9 mouse cellular contexts compared by ENCODE assay signal in genomic region chr8:118979800-118980199, GRCm38 (mm10).
DNase-seq lines count a peak whose midpoint lies in the region; ATAC-seq and TF ChIP-seq lines count a peak whose summit lies in the region.
"Had no signal": no experiment of that assay in that cellular context is flagged by ENCODE, and none has a peak within 500 bp of the region (broad histone marks: within the 10 kb centered on the region; RNA-seq: fewer than 3 reads in every experiment).

No protein-coding gene starts in this region.

- WGBS in hindbrain, embryonic 11.5 days = 25% methylated on average over 5 of the region's 5 CpGs
- 28% methylated on average over 5 of the region's 5 CpGs for WGBS in hindbrain, embryonic 13.5 days
- whole genome bisulfite sequencing in midbrain, postnatal 0 days = 17% methylated on average over 5 of the region's 5 CpGs

- no peaks in the 10 kb centered on the region for H3K4me1 ChIP-seq in hindbrain, embryonic 11.5 days (replicated peaks; ENCODE audit: control insufficient read depth, insufficient read depth, low read length)
- no peaks in the 10 kb centered on the region for H3K4me1 ChIP-seq in hindbrain, embryonic 13.5 days (replicated peaks)
- H3K4me1 ChIP-seq in midbrain, postnatal 0 days (ENCODE audit: insufficient read depth, low read length) = no peaks in the 10 kb centered on the region
- H3K4me1 ChIP-seq: neural tube, embryonic 12.5 days had no signal

- no peak overlapping the region for H3K9ac ChIP-seq in hindbrain, embryonic 11.5 days (ENCODE audit: low read depth, low read length)
- H3K9ac ChIP-seq in hindbrain, embryonic 13.5 days = no peak overlapping the region
- no peak overlapping the region for H3K9ac ChIP-seq in midbrain, postnatal 0 days (replicated peaks; ENCODE audit: low read length, poor library complexity, severe bottlenecking)
- H3K9ac ChIP-seq: neural tube, embryonic 12.5 days had no signal

- no peaks in the 10 kb centered on the region for H3K9me3 ChIP-seq in hindbrain, embryonic 11.5 days (ENCODE audit: control insufficient read depth, low read length)
- peaks cover 4% of the 10 kb centered on the region; the same call in 1 of the 2 replicates for H3K9me3 ChIP-seq in hindbrain, embryonic 13.5 days
- H3K9me3 ChIP-seq in midbrain, postnatal 0 days (ENCODE audit: low read length) = 0 out of 2 replicates have a peak, but pooled peaks cover 3% of the 10 kb centered on the region
- H3K9me3 ChIP-seq: neural tube, embryonic 12.5 days had no signal

- ATAC-seq in hindbrain, embryonic 11.5 days (ENCODE audit: low FRiP score) = no peak
- ATAC-seq in hindbrain, embryonic 13.5 days (ENCODE audit: low FRiP score) = no peak
- no peak for ATAC-seq in midbrain, postnatal 0 days (ENCODE audit: low FRiP score)
- ATAC-seq in inflammation-experienced regulatory T-cells, adult 6 months = no peak

- peak; percentile 80 for TF ChIP-seq CTCF in midbrain, postnatal 0 days (IDR thresholded peaks at IDR 0.05)

- no peak overlapping the region for H3K4me2 ChIP-seq in hindbrain, embryonic 11.5 days (replicated peaks; ENCODE audit: low read depth, low read length)
- H3K4me2 ChIP-seq in hindbrain, embryonic 13.5 days = no peak overlapping the region
- no peak overlapping the region for H3K4me2 ChIP-seq in midbrain, postnatal 0 days (ENCODE audit: low read depth, low read length, poor library complexity, severe bottlenecking)
- H3K4me2 ChIP-seq: neural tube, embryonic 12.5 days had no signal

- DNase-seq in hindbrain, embryonic 11.5 days (ENCODE audit: low spot score) = peak; percentile 46
- DNase-seq in right cerebral cortex, adult 18-20 months = peak; percentile 11
- no peak for DNase-seq in right cerebral cortex, postnatal 36 days (ENCODE audit: low spot score in 2 of 2)
- DNase-seq in cerebellum, adult 9-11 months = peak; percentile 32
- peak; percentile 63 for DNase-seq in midbrain, postnatal 0 days (ENCODE audit: low spot score)
- no peak for DNase-seq in ovary, adult 18-20 months (ENCODE audit: low spot score)

- H3K4me3 ChIP-seq in hindbrain, embryonic 11.5 days (ENCODE audit: low read depth, low read length) = no peak overlapping the region
- H3K4me3 ChIP-seq in hindbrain, embryonic 13.5 days = no peak overlapping the region
- no peak overlapping the region for H3K4me3 ChIP-seq in midbrain, postnatal 0 days (ENCODE audit: low read depth, low read length)
- H3K4me3 ChIP-seq: neural tube, embryonic 12.5 days had no signal

- no peaks in the 10 kb centered on the region for H3K27me3 ChIP-seq in hindbrain, embryonic 11.5 days (ENCODE audit: control insufficient read depth, insufficient read depth, low read length)
- no peaks in the 10 kb centered on the region for H3K27me3 ChIP-seq in hindbrain, embryonic 13.5 days
- no peaks in the 10 kb centered on the region for H3K27me3 ChIP-seq in midbrain, postnatal 0 days (ENCODE audit: insufficient read depth, low read length)
- H3K27me3 ChIP-seq: neural tube, embryonic 12.5 days had no signal

- H3K27ac ChIP-seq in hindbrain, embryonic 11.5 days (ENCODE audit: low read depth, low read length) = no peak overlapping the region
- H3K27ac ChIP-seq in hindbrain, embryonic 13.5 days = no peak overlapping the region
- H3K27ac ChIP-seq in midbrain, postnatal 0 days (ENCODE audit: low read depth, low read length) = no peak overlapping the region
- H3K27ac ChIP-seq: neural tube, embryonic 12.5 days had no signal

- no peaks in the 10 kb centered on the region for H3K36me3 ChIP-seq in hindbrain, embryonic 11.5 days (ENCODE audit: control insufficient read depth, insufficient read depth, low read length)
- no peaks in the 10 kb centered on the region for H3K36me3 ChIP-seq in hindbrain, embryonic 13.5 days
- no peaks in the 10 kb centered on the region for H3K36me3 ChIP-seq in midbrain, postnatal 0 days (ENCODE audit: insufficient read depth, low read length)
- H3K36me3 ChIP-seq: neural tube, embryonic 12.5 days had no signal

Comparison
In these comparisons a context has a peak if more than half of its experiments do, and no peak if none do; other contexts are left out.
1. DNase-seq: peak in hindbrain, embryonic 11.5 days (single experiment), right cerebral cortex, adult 18-20 months (single experiment), cerebellum, adult 9-11 months (single experiment) and midbrain, postnatal 0 days (single experiment); none in right cerebral cortex, postnatal 36 days (0 of 2) and ovary, adult 18-20 months (single experiment).